Mouse (Mus musculus) heart, embryonic 16.5 days (tissue): ENCODE results near the gene Wdr31. TPM values are rescaled to one million over a fixed set of nuclear protein-coding genes. Genes with fewer than 3 reads are reported as not detected.

Experiments
- ATAC-seq: fragments of 200-750 bp; cut with Nextera tagmentation; replicated peaks from 2 replicates; pipeline ENCODE4 v1.8.0; 2017; ENCODE audit warnings: moderate number of reproducible peaks; ENCODE audit not compliant: insufficient read depth, low FRiP score; ENCODE audit errors: extremely low read depth
- H3K27ac ChIP-seq: fragments of 300-500 bp; sonication (generic); 2 replicates; pipeline ENCODE4 v1.5.1; 2014; ENCODE audit warnings: mild to moderate bottlenecking, low read length, control low read depth, moderate library complexity
- H3K27me3 ChIP-seq: fragments of 300-500 bp; sonication (generic); 2 replicates; pipeline ENCODE4 v1.6.1; 2014; ENCODE audit warnings: low read length, mixed read lengths; ENCODE audit not compliant: control insufficient read depth, insufficient read depth
- H3K36me3 ChIP-seq: fragments of 300-500 bp; sonication (generic); 2 replicates; pipeline ENCODE4 v1.6.1; 2014; ENCODE audit not compliant: control insufficient read depth, insufficient read depth
- H3K4me1 ChIP-seq: fragments of 300-500 bp; sonication (generic); 2 replicates; pipeline ENCODE4 v1.6.1; 2014; ENCODE audit warnings: low read length, mixed read lengths; ENCODE audit not compliant: control insufficient read depth, insufficient read depth
- H3K4me2 ChIP-seq: fragments of 300-500 bp; sonication (generic); 2 replicates; pipeline ENCODE4 v1.6.1; 2014; ENCODE audit warnings: low read depth, mild to moderate bottlenecking, control low read depth, low read length
- H3K4me3 ChIP-seq: fragments of 300-500 bp; sonication (generic); 2 replicates; pipeline ENCODE4 v1.5.1; 2014; ENCODE audit warnings: mild to moderate bottlenecking, control low read depth, low read length
- H3K9ac ChIP-seq: fragments of 300-500 bp; sonication (generic); 2 replicates; pipeline ENCODE4 v1.6.1; 2014; ENCODE audit warnings: low read length, control low read depth
- H3K9me3 ChIP-seq: fragments of 300-500 bp; sonication (generic); replicated peaks from 2 replicates; pipeline ENCODE4 v1.6.1; 2016; ENCODE audit warnings: low read length; ENCODE audit not compliant: control insufficient read depth
- WGBS: fragments of 180-500 bp; shearing (Covaris S2); extraction: QIAGEN DNeasy Blood & Tissue Kit; methylation state at CpG from one replicate; pipeline ENCODE4 v1.1.7; 2014; 5-methylcytosine and 5-hydroxymethylcytosine counted together
- polyA plus RNA-seq: library from polyadenylated mRNA; unstranded; fragments of >200 nt; fragmentation: Nextera tagmentation; extraction: Ambion mirVana; gene quantifications from 2 replicates; pipeline ENCODE4 v1.2.1, GENCODE M21; 2015

Gene Wdr31
- polyA plus RNA-seq, 1 experiment from 2014 or later = 3.1 TPM

- Histone ChIP-seq H3K4me3 (peak overlapping the region; percentile 81), H3K27ac (peak overlapping the region; percentile 80), H3K9me3 (no peaks in the 10 kb centered on the region), H3K4me2 (peak overlapping the region; percentile 84), H3K36me3 (peaks cover 8% of the 10 kb centered on the region), H3K9ac (peak overlapping the region; percentile 82), H3K4me1 (peaks cover 9% of the 10 kb centered on the region), H3K27me3 (no peaks in the 10 kb centered on the region)
- under 1% methylated on average over 38 of the region's 38 CpGs for WGBS
- peak; percentile 93 for ATAC-seq
Measured at GRCm38 (mm10) chr4:62501964-62502732, 31.5 kb upstream of the Wdr31 start.

- under 1% methylated on average over 7 of the region's 7 CpGs for WGBS
- peak; percentile 7; the same call in 1 of the 2 replicates for ATAC-seq
Measured at GRCm38 (mm10) chr4:62501534-62501933, 30.8 kb upstream of the Wdr31 start.

GRCm38 (mm10) chr4:62500799-62501198 is 30.1 kb upstream of the Wdr31 start:
- Histone ChIP-seq H3K36me3 (peaks cover 8% of the 10 kb centered on the region), H3K9ac (no peak overlapping the region), H3K27me3 (no peaks in the 10 kb centered on the region), H3K9me3 (no peaks in the 10 kb centered on the region), H3K4me2 (no peak overlapping the region; the same call in 1 of the 2 replicates), H3K4me1 (peaks cover 19% of the 10 kb centered on the region), H3K27ac (no peak overlapping the region), H3K4me3 (no peak overlapping the region)
- 76% methylated on average over 4 of the region's 4 CpGs for WGBS
- no peak for ATAC-seq

More at GRCm38 (mm10) chr4:62501534-62501933, 30.8 kb upstream of the Wdr31 start:
- Histone ChIP-seq H3K4me3 (peak overlapping the region; percentile 81), H3K9ac (peak overlapping the region; percentile 82), H3K27me3 (no peaks in the 10 kb centered on the region), H3K4me2 (peak overlapping the region; percentile 84), H3K27ac (peak overlapping the region; percentile 80), H3K4me1 (peaks cover 15% of the 10 kb centered on the region), H3K9me3 (no peaks in the 10 kb centered on the region), H3K36me3 (peaks cover 8% of the 10 kb centered on the region)

- Histone ChIP-seq H3K4me3 (no peak overlapping the region), H3K4me2 (no peak overlapping the region), H3K4me1 (peaks cover 16% of the 10 kb centered on the region), H3K27me3 (no peaks in the 10 kb centered on the region), H3K9ac (no peak overlapping the region), H3K27ac (no peak overlapping the region), H3K36me3 (peaks cover 8% of the 10 kb centered on the region), H3K9me3 (no peaks in the 10 kb centered on the region)
- 27% methylated on average over 8 of the region's 8 CpGs for WGBS
- peak; percentile 63 for ATAC-seq
Measured at GRCm38 (mm10) chr4:62496815-62497214, 26.1 kb upstream of the Wdr31 start.

GRCm38 (mm10) chr4:62495946-62496345 is 25.2 kb upstream of the Wdr31 start:
- Histone ChIP-seq H3K9ac (no peak overlapping the region), H3K36me3 (peaks cover 8% of the 10 kb centered on the region), H3K4me3 (no peak overlapping the region), H3K4me1 (peaks cover 13% of the 10 kb centered on the region; the same call in 1 of the 2 replicates), H3K9me3 (no peaks in the 10 kb centered on the region), H3K27me3 (no peaks in the 10 kb centered on the region), H3K27ac (no peak overlapping the region), H3K4me2 (no peak overlapping the region)
- no peak for ATAC-seq
- WGBS = 51% methylated on average over 8 of the region's 8 CpGs

GRCm38 (mm10) chr4:62494230-62494629 is 23.5 kb upstream of the Wdr31 start:
- peaks cover 4% of the 10 kb centered on the region; the same call in 1 of the 2 replicates for H3K36me3 ChIP-seq
- H3K9me3 ChIP-seq = no peaks in the 10 kb centered on the region
- no peak for ATAC-seq
- H3K27ac ChIP-seq = no peak overlapping the region
- peaks cover 13% of the 10 kb centered on the region; the same call in 1 of the 2 replicates for H3K4me1 ChIP-seq
- H3K9ac ChIP-seq = no peak overlapping the region
- 52% methylated on average over 9 of the region's 9 CpGs for WGBS
- no peak overlapping the region for H3K4me3 ChIP-seq
- no peak overlapping the region for H3K4me2 ChIP-seq
- H3K27me3 ChIP-seq = no peaks in the 10 kb centered on the region

- Histone ChIP-seq H3K4me1 (peaks cover 13% of the 10 kb centered on the region; the same call in 1 of the 2 replicates), H3K9ac (no peak overlapping the region), H3K27ac (no peak overlapping the region), H3K27me3 (no peaks in the 10 kb centered on the region), H3K36me3 (no peaks in the 10 kb centered on the region), H3K4me3 (no peak overlapping the region), H3K4me2 (no peak overlapping the region), H3K9me3 (no peaks in the 10 kb centered on the region)
- WGBS = 62% methylated on average over 2 of the region's 2 CpGs
- no peak for ATAC-seq
Measured at GRCm38 (mm10) chr4:62492682-62493081, 22.0 kb upstream of the Wdr31 start.

- ATAC-seq = no peak
- Histone ChIP-seq H3K27me3 (no peaks in the 10 kb centered on the region), H3K4me2 (no peak overlapping the region), H3K4me3 (no peak overlapping the region), H3K4me1 (no peaks in the 10 kb centered on the region), H3K9ac (no peak overlapping the region), H3K36me3 (no peaks in the 10 kb centered on the region), H3K9me3 (no peaks in the 10 kb centered on the region), H3K27ac (no peak overlapping the region)
- 80% methylated on average over 2 of the region's 2 CpGs for WGBS
Measured at GRCm38 (mm10) chr4:62487914-62488313, 17.2 kb upstream of the Wdr31 start.

- Histone ChIP-seq H3K9ac (no peak overlapping the region), H3K27me3 (no peaks in the 10 kb centered on the region), H3K9me3 (no peaks in the 10 kb centered on the region), H3K4me1 (no peaks in the 10 kb centered on the region), H3K36me3 (no peaks in the 10 kb centered on the region), H3K4me2 (no peak overlapping the region), H3K4me3 (no peak overlapping the region), H3K27ac (no peak overlapping the region)
- no peak for ATAC-seq
- WGBS = 88% methylated on average over 5 of the region's 5 CpGs
Measured at GRCm38 (mm10) chr4:62487172-62487571, 16.5 kb upstream of the Wdr31 start.
